Mouse (Mus musculus) frontal cortex, postnatal 25 days (tissue): ENCODE measurements around the gene Large1.
"Not testable (repeated sequence)": the region's sequence is repeated elsewhere in the genome, so short reads cannot be mapped to it uniquely, and the experiment has no call there.

Experiments
- DNase-seq, 2 experiments: peaks; one replicate each; pipeline ENCODE4 v3.0.0; 2022; ENCODE audit warnings: low spot score in 2 of 2

Gene Large1

GRCm38 (mm10) chr8:73353108-73353793, at the start of gene Large1:
Gene Large1 (minus strand): TSS chr8:73353540.
- DNase-seq = peak; percentile 95 to 97

GRCm38 (mm10) chr8:73400343-73400742, 47.0 kb upstream of the Large1 start:
- no peak for DNase-seq

- not testable (repeated sequence) for DNase-seq
These were observed 19.7 kb upstream of the Large1 start for GRCm38 (mm10) chr8:73373001-73373400.

GRCm38 (mm10) chr8:73355979-73356378, 2.6 kb upstream of the Large1 start:
- peak; percentile 38 to 63 for DNase-seq

GRCm38 (mm10) chr8:73354201-73354881, 1.0 kb upstream of the Large1 start:
- DNase-seq = peak; percentile 63 to 69

GRCm38 (mm10) chr8:73353794-73354179, 447 bp upstream of the Large1 start:
- DNase-seq = no peak

GRCm38 (mm10) chr8:73352301-73353107, 836 bp downstream of the Large1 start:
- peak; percentile 17 to 24 for DNase-seq

GRCm38 (mm10) chr8:73350366-73350765, 3.0 kb downstream of the Large1 start:
- no peak for DNase-seq

- DNase-seq = no peak
These were observed 10.5 kb downstream of the Large1 start for GRCm38 (mm10) chr8:73342761-73343395.

- no peak for DNase-seq
These were observed 16.5 kb downstream of the Large1 start for GRCm38 (mm10) chr8:73336845-73337244.

GRCm38 (mm10) chr8:73329131-73329530, 24.2 kb downstream of the Large1 start:
- DNase-seq = no peak

- no peak for DNase-seq
These were observed 25.3 kb downstream of the Large1 start for GRCm38 (mm10) chr8:73328056-73328455.

GRCm38 (mm10) chr8:73324667-73325066, 28.7 kb downstream of the Large1 start:
- no peak for DNase-seq

- no peak for DNase-seq
These were observed 29.7 kb downstream of the Large1 start for GRCm38 (mm10) chr8:73323591-73323990.

- not testable (repeated sequence) for DNase-seq
These were observed 33.8 kb downstream of the Large1 start for GRCm38 (mm10) chr8:73319500-73319899.

GRCm38 (mm10) chr8:73313911-73314310, 39.4 kb downstream of the Large1 start:
- no peak for DNase-seq

GRCm38 (mm10) chr8:73312714-73313607, 40.4 kb downstream of the Large1 start:
- DNase-seq = no peak

- no peak for DNase-seq
These were observed 42.9 kb downstream of the Large1 start for GRCm38 (mm10) chr8:73310471-73310870.

- no peak for DNase-seq
These were observed 43.3 kb downstream of the Large1 start for GRCm38 (mm10) chr8:73310036-73310435.

GRCm38 (mm10) chr8:73303907-73304306, 49.4 kb downstream of the Large1 start:
- DNase-seq = no peak

- no peak for DNase-seq
These were observed 50.4 kb downstream of the Large1 start for GRCm38 (mm10) chr8:73302947-73303346.
